Mouse (Mus musculus): Measurements from ENCODE around the gene Mup10. TPM values are rescaled to one million over a fixed set of nuclear protein-coding genes. Genes with fewer than 3 reads are reported as not detected.

Gene Mup10
- polyA plus RNA-seq (2012; rRNA removed): not detected in 2 replicates

GRCm38 (mm10) chr4:60582099-60582498, at the start of gene Mup10:
TSS of gene Mup10 (minus strand) at chr4:60582199.

Other genes with a start within 250 kb of the Mup10 start
- gene Mup9, start 160.2 kb downstream of the Mup10 start, polyA plus RNA-seq (2012; rRNA removed): not detected in 2 replicates
- not detected in 2 replicates for gene Mup1, start 80.2 kb downstream of the Mup10 start, polyA plus RNA-seq (2012; rRNA removed)
- not detected in 2 replicates for gene Mup11, start 80.2 kb upstream of the Mup10 start, polyA plus RNA-seq (2012; rRNA removed)
- gene Mup12, start 159.1 kb upstream of the Mup10 start, polyA plus RNA-seq (2012; rRNA removed): not detected in 2 replicates
- gene Mup22, start 239.3 kb upstream of the Mup10 start, polyA plus RNA-seq (2012; rRNA removed): not detected in 2 replicates